Mouse (Mus musculus) embryonic facial prominence, embryonic 14.5 days (tissue): ENCODE measurements around the gene Klhdc8a. TPM values are rescaled to one million over a fixed set of nuclear protein-coding genes. Genes with fewer than 3 reads are reported as not detected.

Experiments used
- ATAC-seq: fragments of 200-750 bp; cut with Nextera tagmentation; 2 replicates; pipeline ENCODE4 v1.8.0; 2017; ENCODE audit warnings: low read depth, moderate number of reproducible peaks, moderate TSS enrichment
- DNase-seq: peaks from one replicate; pipeline ENCODE4 v3.0.0-alpha.2; 2015; ENCODE audit warnings: low spot score
- H3K27ac ChIP-seq: fragments of 300-500 bp; sonication (generic); replicated peaks from 2 replicates; pipeline ENCODE4 v1.5.1; 2014; ENCODE audit warnings: low read depth, mild to moderate bottlenecking, low read length, moderate library complexity
- H3K27me3 ChIP-seq: fragments of 300-500 bp; sonication (generic); replicated peaks from 2 replicates; pipeline ENCODE4 v1.6.1; 2014; ENCODE audit warnings: low read length; ENCODE audit not compliant: control insufficient read depth, insufficient read depth
- H3K36me3 ChIP-seq: fragments of 300-500 bp; sonication (generic); 2 replicates; pipeline ENCODE4 v1.6.1; 2014; ENCODE audit warnings: low read length, mixed read lengths; ENCODE audit not compliant: control insufficient read depth, insufficient read depth
- H3K4me1 ChIP-seq: fragments of 300-500 bp; sonication (generic); 2 replicates; pipeline ENCODE4 v1.6.1; 2014; ENCODE audit warnings: antibody characterized with exemption, low read length; ENCODE audit not compliant: control insufficient read depth, insufficient read depth
- H3K4me2 ChIP-seq: fragments of 300-500 bp; sonication (generic); 2 replicates; pipeline ENCODE4 v1.6.1; 2014; ENCODE audit warnings: low read depth, mild to moderate bottlenecking, low read length, moderate library complexity, mixed read lengths
- H3K4me3 ChIP-seq: fragments of 300-500 bp; sonication (generic); 2 replicates; pipeline ENCODE4 v1.5.1; 2014; ENCODE audit warnings: low read depth, mild to moderate bottlenecking, low read length
- H3K9ac ChIP-seq: fragments of 300-500 bp; sonication (generic); 2 replicates; pipeline ENCODE4 v1.6.1; 2014; ENCODE audit warnings: low read depth, mild to moderate bottlenecking, low read length, moderate library complexity, mixed read lengths
- H3K9me3 ChIP-seq: fragments of 300-500 bp; sonication (generic); 2 replicates; pipeline ENCODE4 v1.6.1; 2016; ENCODE audit warnings: low read length; ENCODE audit not compliant: control insufficient read depth
- WGBS: fragments of 180-500 bp; shearing (Covaris S2); extraction: QIAGEN DNeasy Blood & Tissue Kit; methylation state at CpG from one replicate; pipeline ENCODE4 v1.1.7; 2014; 5-methylcytosine and 5-hydroxymethylcytosine counted together
- polyA plus RNA-seq: library from polyadenylated mRNA; unstranded; fragments of >200 nt; fragmentation: Nextera tagmentation; extraction: Ambion mirVana; gene quantifications from 2 replicates; pipeline ENCODE4 v1.2.1, GENCODE M21; 2014

Klhdc8a gene
- polyA plus RNA-seq, 1 experiment from 2014 or later = 0.70 TPM

GRCm38 (mm10) chr1:132292318-132293129, 5.9 kb upstream of the Klhdc8a start:
- peak; percentile 90 for DNase-seq
- Histone ChIP-seq H3K27ac (peak overlapping the region; percentile 76), H3K4me3 (no peak overlapping the region), H3K4me2 (peak overlapping the region; percentile 6; the same call in 1 of the 2 replicates), H3K4me1 (peaks cover 24% of the 10 kb centered on the region), H3K36me3 (no peaks in the 10 kb centered on the region), H3K9ac (no peak overlapping the region), H3K9me3 (no peaks in the 10 kb centered on the region), H3K27me3 (peaks cover 7% of the 10 kb centered on the region)
- peak; percentile 72 for ATAC-seq
- WGBS = 29% methylated on average over 21 of the region's 21 CpGs

- H3K4me3 ChIP-seq = no peak overlapping the region
- no peaks in the 10 kb centered on the region for H3K9me3 ChIP-seq
- H3K4me2 ChIP-seq = no peak overlapping the region
- H3K9ac ChIP-seq = no peak overlapping the region
- peaks cover 18% of the 10 kb centered on the region for H3K4me1 ChIP-seq
- peaks cover 28% of the 10 kb centered on the region for H3K27me3 ChIP-seq
- H3K36me3 ChIP-seq = no peaks in the 10 kb centered on the region
- WGBS = 70% methylated on average over 7 of the region's 7 CpGs
- H3K27ac ChIP-seq = no peak overlapping the region
- ATAC-seq (no peak), DNase-seq (peak; percentile 50)
Measured at GRCm38 (mm10) chr1:132295506-132295905, 2.9 kb upstream of the Klhdc8a start.

- Histone ChIP-seq H3K27me3 (peaks cover 34% of the 10 kb centered on the region), H3K4me3 (no peak overlapping the region), H3K27ac (no peak overlapping the region), H3K4me1 (peaks cover 18% of the 10 kb centered on the region), H3K4me2 (no peak overlapping the region), H3K36me3 (no peaks in the 10 kb centered on the region), H3K9me3 (no peaks in the 10 kb centered on the region), H3K9ac (no peak overlapping the region)
- WGBS = 63% methylated on average over 3 of the region's 3 CpGs
- no peak for ATAC-seq
- peak; percentile 20 for DNase-seq
Measured at GRCm38 (mm10) chr1:132296051-132296450, 2.4 kb upstream of the Klhdc8a start.

DNA sequence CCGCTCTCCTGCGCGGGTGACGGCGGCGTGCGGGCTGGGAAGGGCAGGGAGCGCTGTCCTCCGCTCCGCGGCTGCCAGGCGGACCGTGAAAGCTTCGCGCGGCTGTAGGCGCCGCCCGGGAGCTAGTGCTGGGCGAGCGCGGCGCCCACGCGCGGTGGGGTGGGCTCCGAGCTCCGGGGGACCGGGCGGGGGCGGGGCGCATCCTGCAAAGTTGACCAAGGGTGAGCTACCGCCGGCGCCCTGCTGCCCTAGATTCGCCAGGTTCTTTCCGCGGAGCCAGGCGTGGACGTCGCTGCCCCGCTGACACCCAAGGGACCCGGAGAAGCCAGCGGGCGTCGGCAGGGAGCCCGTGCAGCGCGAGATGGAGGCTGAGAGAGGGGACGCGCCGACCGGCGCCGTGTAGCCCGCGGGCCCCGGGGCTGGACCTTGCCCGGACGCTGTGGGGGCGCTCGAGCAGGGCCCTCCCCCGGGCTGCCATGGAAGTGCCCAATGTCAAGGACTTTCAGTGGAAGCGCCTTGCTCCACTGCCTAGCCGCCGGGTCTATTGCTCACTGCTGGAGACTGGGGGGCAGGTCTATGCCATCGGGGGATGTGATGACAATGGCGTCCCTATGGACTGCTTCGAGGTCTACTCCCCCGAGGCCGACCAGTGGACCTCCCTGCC, 507 bp downstream of the Klhdc8a start:
- no peaks in the 10 kb centered on the region for H3K36me3 ChIP-seq
- 5% methylated on average over 14 of the region's 71 CpGs for WGBS
- H3K27ac ChIP-seq = no peak overlapping the region
- H3K9ac ChIP-seq = peak overlapping the region; percentile 69
- H3K4me3 ChIP-seq = peak overlapping the region; percentile 57
- H3K4me2 ChIP-seq = peak overlapping the region; percentile 99
- DNase-seq = no peak
- ATAC-seq = peak; percentile 59
- H3K9me3 ChIP-seq = no peaks in the 10 kb centered on the region
- no peaks in the 10 kb centered on the region for H3K4me1 ChIP-seq
- peaks cover 35% of the 10 kb centered on the region for H3K27me3 ChIP-seq

GRCm38 (mm10) chr1:132299744-132300143, 1.3 kb downstream of the Klhdc8a start:
- no peak overlapping the region for H3K27ac ChIP-seq
- no peaks in the 10 kb centered on the region for H3K36me3 ChIP-seq
- H3K4me3 ChIP-seq = no peak overlapping the region
- no peak overlapping the region for H3K9ac ChIP-seq
- H3K27me3 ChIP-seq = peaks cover 35% of the 10 kb centered on the region
- no peaks in the 10 kb centered on the region for H3K4me1 ChIP-seq
- DNase-seq (no peak), ATAC-seq (no peak)
- H3K4me2 ChIP-seq = peak overlapping the region; percentile 99; the same call in 1 of the 2 replicates
- WGBS = 78% methylated on average over 5 of the region's 5 CpGs
- no peaks in the 10 kb centered on the region for H3K9me3 ChIP-seq

DNA sequence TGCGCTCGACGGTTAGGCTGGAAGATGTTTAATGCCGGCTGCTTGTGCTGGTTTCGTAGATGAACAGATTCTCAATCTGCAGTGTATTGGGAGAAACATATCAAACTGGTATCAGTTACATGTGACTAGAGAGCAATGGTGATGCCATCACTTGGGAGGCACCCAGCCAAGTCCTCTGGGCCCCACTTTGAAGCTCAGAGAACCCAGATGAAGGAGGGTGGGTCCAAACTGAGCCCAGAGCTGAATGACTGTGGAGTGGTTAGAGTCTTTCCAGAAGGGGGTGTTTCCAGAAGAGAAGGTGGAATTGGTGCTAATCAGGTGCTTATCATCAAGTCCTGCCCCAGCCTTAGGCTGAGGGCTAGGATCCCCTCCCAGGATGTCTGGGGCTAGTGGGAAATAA, 2.8 kb downstream of the Klhdc8a start:
- Histone ChIP-seq H3K36me3 (no peaks in the 10 kb centered on the region), H3K27me3 (peaks cover 35% of the 10 kb centered on the region), H3K4me2 (no peak overlapping the region), H3K9ac (no peak overlapping the region), H3K4me3 (no peak overlapping the region), H3K9me3 (no peaks in the 10 kb centered on the region), H3K4me1 (no peaks in the 10 kb centered on the region), H3K27ac (no peak overlapping the region)
- DNase-seq (no peak), ATAC-seq (no peak)
- WGBS = 91% methylated on average over 5 of the region's 5 CpGs

- H3K9ac ChIP-seq = no peak overlapping the region
- H3K36me3 ChIP-seq = no peaks in the 10 kb centered on the region
- peaks cover 28% of the 10 kb centered on the region for H3K27me3 ChIP-seq
- no peaks in the 10 kb centered on the region for H3K9me3 ChIP-seq
- H3K27ac ChIP-seq = no peak overlapping the region
- DNase-seq = no peak
- 85% methylated on average over 9 of the region's 9 CpGs for WGBS
- no peak for ATAC-seq
- H3K4me1 ChIP-seq = no peaks in the 10 kb centered on the region
- H3K4me3 ChIP-seq = no peak overlapping the region
- H3K4me2 ChIP-seq = no peak overlapping the region
Measured at GRCm38 (mm10) chr1:132302341-132302866, 4.0 kb downstream of the Klhdc8a start.

- H3K27ac ChIP-seq = no peak overlapping the region
- peaks cover 9% of the 10 kb centered on the region for H3K27me3 ChIP-seq
- H3K9ac ChIP-seq = no peak overlapping the region
- H3K4me3 ChIP-seq = no peak overlapping the region
- 22% methylated on average over 9 of the region's 9 CpGs for WGBS
- ATAC-seq (no peak), DNase-seq (no peak)
- H3K4me2 ChIP-seq = no peak overlapping the region
- H3K4me1 ChIP-seq = no peaks in the 10 kb centered on the region
- H3K9me3 ChIP-seq = no peaks in the 10 kb centered on the region
- H3K36me3 ChIP-seq = no peaks in the 10 kb centered on the region
Measured at GRCm38 (mm10) chr1:132304618-132305214, 6.3 kb downstream of the Klhdc8a start.
